Mouse (Mus musculus): Measurements from ENCODE around the gene Mpv17. TPM values are rescaled to one million over a fixed set of nuclear protein-coding genes. Genes with fewer than 3 reads are reported as not detected.

Mpv17 gene
- total RNA-seq, 1 experiment: 45.7 TPM

GRCm38 (mm10) chr5:31126050-31126449 lies 28.0 kb downstream of the Mpv17 start:
- TF ChIP-seq CHD2 (IDR thresholded peaks at IDR 0.05; ENCODE audit: low read depth, low read length) (no peak), MAFK (IDR thresholded peaks at IDR 0.05; ENCODE audit: insufficient read depth, low read depth, low read length) (no peak), ZNF384 (IDR thresholded peaks at IDR 0.05; ENCODE audit: low read depth, low read length) (peak; percentile 95)
- Histone ChIP-seq H3K9ac (ENCODE audit: insufficient read depth, low read depth, low read length, poor library complexity, severe bottlenecking) (no peak overlapping the region), H3K27ac (ENCODE audit: insufficient read depth, low read depth, low read length, poor library complexity, severe bottlenecking) (no peak overlapping the region), H3K9me3 (ENCODE audit: control insufficient read depth, insufficient read depth, low read depth, low read length) (no peaks in the 10 kb centered on the region), H3K36me3 (ENCODE audit: control insufficient read depth, insufficient read depth, low read length, poor library complexity, severe bottlenecking) (no peaks in the 10 kb centered on the region), H3K4me1 (ENCODE audit: control insufficient read depth in 2 of 2, insufficient read depth in 2 of 2, low read length in 2 of 2, poor library complexity in 1 of 2) (peaks cover 0 to 2% of the 10 kb centered on the region in 2 experiments; a peak in 1 of 4 replicates), H3K4me3 (ENCODE audit: insufficient read depth in 1 of 2, low read depth in 1 of 2, low read length in 2 of 2, poor library complexity in 1 of 2, severe bottlenecking in 1 of 2) (no peak overlapping the region)
- in situ Hi-C loops (cut with MboI; ENCODE audit: low sequenced_read_pairs in 2 of 2, unreplicated experiment in 2 of 2): no loop called here
- no peak for DNase-seq (ENCODE audit: low read depth, low spot score)

GRCm38 (mm10) chr5:31123481-31123880 lies 30.6 kb downstream of the Mpv17 start:
- Histone ChIP-seq H3K4me1 (ENCODE audit: control insufficient read depth in 2 of 2, insufficient read depth in 2 of 2, low read length in 2 of 2, poor library complexity in 1 of 2) (peaks cover 0 to 3% of the 10 kb centered on the region in 2 experiments; a peak in 1 of 4 replicates), H3K27ac (ENCODE audit: insufficient read depth, low read depth, low read length, poor library complexity, severe bottlenecking) (no peak overlapping the region), H3K4me3 (ENCODE audit: insufficient read depth in 1 of 2, low read depth in 1 of 2, low read length in 2 of 2, poor library complexity in 1 of 2, severe bottlenecking in 1 of 2) (no peak overlapping the region), H3K9ac (ENCODE audit: insufficient read depth, low read depth, low read length, poor library complexity, severe bottlenecking) (no peak overlapping the region), H3K36me3 (ENCODE audit: control insufficient read depth, insufficient read depth, low read length, poor library complexity, severe bottlenecking) (no peaks in the 10 kb centered on the region), H3K9me3 (ENCODE audit: control insufficient read depth, insufficient read depth, low read depth, low read length) (no peaks in the 10 kb centered on the region)
- in situ Hi-C loops (cut with MboI; ENCODE audit: low sequenced_read_pairs in 2 of 2, unreplicated experiment in 2 of 2): no loop called here
- DNase-seq (ENCODE audit: low read depth, low spot score): no peak
- TF ChIP-seq ZC3H11A (IDR thresholded peaks at IDR 0.05; ENCODE audit: borderline replicate concordance, low read depth, low read length) (no peak), ZNF384 (IDR thresholded peaks at IDR 0.05; ENCODE audit: low read depth, low read length) (no peak), HCFC1 (IDR thresholded peaks at IDR 0.05; ENCODE audit: borderline replicate concordance, insufficient read depth, low read length) (no peak), MAFK (IDR thresholded peaks at IDR 0.05; ENCODE audit: insufficient read depth, low read depth, low read length) (no peak), CHD2 (IDR thresholded peaks at IDR 0.05; ENCODE audit: low read depth, low read length) (no peak)

DNA sequence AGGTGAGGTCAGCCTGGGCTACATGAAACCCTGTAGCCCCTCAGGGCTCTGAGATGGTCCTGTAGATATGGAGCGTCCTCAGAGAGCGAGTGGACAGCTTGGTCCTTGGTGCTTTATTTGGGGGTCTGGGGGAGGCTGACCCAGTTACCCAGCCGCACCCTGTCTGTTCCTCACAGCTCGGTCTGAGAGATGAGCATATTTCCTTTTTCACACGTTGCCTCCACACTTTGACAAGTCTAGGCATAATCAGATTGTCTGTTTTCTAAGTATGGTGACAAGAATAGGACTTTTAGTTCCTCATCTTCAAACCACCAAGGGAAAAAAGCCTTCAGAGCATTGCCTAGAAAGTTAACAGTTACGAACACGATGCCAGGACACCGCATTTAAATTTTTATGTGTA lies 32.9 kb downstream of the Mpv17 start:
- DNase-seq (ENCODE audit: low read depth, low spot score): no peak
- TF ChIP-seq MAFK (IDR thresholded peaks at IDR 0.05; ENCODE audit: insufficient read depth, low read depth, low read length) (no peak), ZC3H11A (IDR thresholded peaks at IDR 0.05; ENCODE audit: borderline replicate concordance, low read depth, low read length) (no peak), CHD2 (IDR thresholded peaks at IDR 0.05; ENCODE audit: low read depth, low read length) (no peak), HCFC1 (IDR thresholded peaks at IDR 0.05; ENCODE audit: borderline replicate concordance, insufficient read depth, low read length) (no peak), ZNF384 (IDR thresholded peaks at IDR 0.05; ENCODE audit: low read depth, low read length) (no peak)
- H3K4me1 ChIP-seq (ENCODE audit: control insufficient read depth in 2 of 2, insufficient read depth in 2 of 2, low read length in 2 of 2, poor library complexity in 1 of 2): peaks cover 3 to 12% of the 10 kb centered on the region in 2 experiments; a peak in 3 of 4 replicates
- no peak overlapping the region for H3K9ac ChIP-seq (ENCODE audit: insufficient read depth, low read depth, low read length, poor library complexity, severe bottlenecking)
- no peaks in the 10 kb centered on the region for H3K9me3 ChIP-seq (ENCODE audit: control insufficient read depth, insufficient read depth, low read depth, low read length)
- no peak overlapping the region for H3K4me3 ChIP-seq (ENCODE audit: insufficient read depth in 1 of 2, low read depth in 1 of 2, low read length in 2 of 2, poor library complexity in 1 of 2, severe bottlenecking in 1 of 2)
- H3K36me3 ChIP-seq (ENCODE audit: control insufficient read depth, insufficient read depth, low read length, poor library complexity, severe bottlenecking): no peaks in the 10 kb centered on the region
- H3K27ac ChIP-seq (ENCODE audit: insufficient read depth, low read depth, low read length, poor library complexity, severe bottlenecking): no peak overlapping the region
- in situ Hi-C loops (cut with MboI; ENCODE audit: low sequenced_read_pairs in 2 of 2, unreplicated experiment in 2 of 2): no loop called here

DNA sequence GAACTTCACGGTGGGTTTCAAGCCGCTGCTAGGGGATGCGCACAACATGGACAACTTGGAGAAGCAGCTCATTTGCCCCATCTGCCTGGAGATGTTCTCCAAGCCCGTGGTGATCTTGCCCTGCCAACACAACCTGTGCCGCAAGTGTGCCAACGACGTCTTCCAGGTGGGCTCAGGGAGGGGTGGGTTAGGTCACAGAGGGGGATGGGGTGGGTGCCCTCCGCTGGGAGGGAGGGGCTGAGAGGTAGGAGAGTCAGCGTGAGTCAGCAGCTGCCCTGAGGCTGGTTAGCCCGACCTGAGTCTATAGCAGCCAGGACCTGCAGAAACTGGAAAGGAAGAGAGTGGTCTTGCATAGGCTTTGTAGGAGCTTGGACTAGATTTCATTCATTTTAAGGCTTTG lies 37.1 kb downstream of the Mpv17 start:
- Histone ChIP-seq H3K27ac (ENCODE audit: insufficient read depth, low read depth, low read length, poor library complexity, severe bottlenecking) (peak overlapping the region; percentile 51; the same call in 1 of the 2 replicates), H3K4me1 (ENCODE audit: control insufficient read depth in 2 of 2, insufficient read depth in 2 of 2, low read length in 2 of 2, poor library complexity in 1 of 2) (peaks cover 3 to 11% of the 10 kb centered on the region in 2 experiments; a peak in 3 of 4 replicates), H3K9ac (ENCODE audit: insufficient read depth, low read depth, low read length, poor library complexity, severe bottlenecking) (peak overlapping the region; percentile 61; the same call in 1 of the 2 replicates), H3K9me3 (ENCODE audit: control insufficient read depth, insufficient read depth, low read depth, low read length) (no peaks in the 10 kb centered on the region), H3K4me3 (ENCODE audit: insufficient read depth in 1 of 2, low read depth in 1 of 2, low read length in 2 of 2, poor library complexity in 1 of 2, severe bottlenecking in 1 of 2) (peak overlapping the region; percentile 62 to 67), H3K36me3 (ENCODE audit: control insufficient read depth, insufficient read depth, low read length, poor library complexity, severe bottlenecking) (no peaks in the 10 kb centered on the region)
- DNase-seq (ENCODE audit: low read depth, low spot score): no peak
- in situ Hi-C loops (cut with MboI; ENCODE audit: low sequenced_read_pairs in 2 of 2, unreplicated experiment in 2 of 2): no loop called here
- peak; percentile 92 for TF ChIP-seq MAFK (IDR thresholded peaks at IDR 0.05; ENCODE audit: insufficient read depth, low read depth, low read length)
- no peak for TF ChIP-seq HCFC1 (IDR thresholded peaks at IDR 0.05; ENCODE audit: borderline replicate concordance, insufficient read depth, low read length)

DNA sequence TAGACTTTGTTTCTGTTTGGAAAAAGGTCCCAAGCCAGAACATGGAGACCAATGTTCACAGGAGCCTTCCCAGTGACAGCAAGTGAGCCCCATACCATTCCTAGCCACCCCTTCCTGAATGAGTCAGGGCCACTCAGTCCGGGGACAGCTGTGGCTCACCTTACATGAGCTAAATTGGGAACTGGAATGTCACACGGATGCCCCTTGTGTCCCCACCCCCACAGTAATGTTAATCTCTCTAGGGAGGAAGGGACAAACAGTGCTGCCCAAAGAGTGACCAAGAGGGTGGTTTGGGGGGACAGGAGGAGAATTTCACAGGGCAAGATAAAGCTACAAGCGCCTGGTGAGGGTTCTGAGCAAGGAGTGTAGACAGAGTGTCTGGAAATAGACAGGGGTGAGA lies 37.7 kb downstream of the Mpv17 start, which contains the start of gene Trim54:
Gene Trim54 (plus strand): TSS at position 359 of the 400 bp plus-strand sequence.
- TF ChIP-seq HCFC1 (IDR thresholded peaks at IDR 0.05; ENCODE audit: borderline replicate concordance, insufficient read depth, low read length) (no peak), CHD2 (IDR thresholded peaks at IDR 0.05; ENCODE audit: low read depth, low read length) (no peak), ZNF384 (IDR thresholded peaks at IDR 0.05; ENCODE audit: low read depth, low read length) (no peak), ZC3H11A (IDR thresholded peaks at IDR 0.05; ENCODE audit: borderline replicate concordance, low read depth, low read length) (no peak), MAFK (IDR thresholded peaks at IDR 0.05; ENCODE audit: insufficient read depth, low read depth, low read length) (no peak)
- Histone ChIP-seq H3K27ac (ENCODE audit: insufficient read depth, low read depth, low read length, poor library complexity, severe bottlenecking) (peak within 1 kb of the TSS; percentile 51; the same call in 1 of the 2 replicates), H3K4me1 (ENCODE audit: control insufficient read depth in 2 of 2, insufficient read depth in 2 of 2, low read length in 2 of 2, poor library complexity in 1 of 2) (peaks cover 3 to 11% of the 10 kb centered on the region in 2 experiments; a peak in 3 of 4 replicates), H3K4me3 (ENCODE audit: insufficient read depth in 1 of 2, low read depth in 1 of 2, low read length in 2 of 2, poor library complexity in 1 of 2, severe bottlenecking in 1 of 2) (peak within 1 kb of the TSS; percentile 62 to 67), H3K9me3 (ENCODE audit: control insufficient read depth, insufficient read depth, low read depth, low read length) (no peaks in the 10 kb centered on the region), H3K9ac (ENCODE audit: insufficient read depth, low read depth, low read length, poor library complexity, severe bottlenecking) (peak within 1 kb of the TSS; percentile 61; the same call in 1 of the 2 replicates), H3K36me3 (ENCODE audit: control insufficient read depth, insufficient read depth, low read length, poor library complexity, severe bottlenecking) (no peaks in the 10 kb centered on the region)
- DNase-seq (ENCODE audit: low read depth, low spot score): no peak
- in situ Hi-C loops (cut with MboI; ENCODE audit: low sequenced_read_pairs in 2 of 2, unreplicated experiment in 2 of 2): no loop called here
